Mouse (Mus musculus): ENCODE results near the gene Tmem132a.

DNA sequence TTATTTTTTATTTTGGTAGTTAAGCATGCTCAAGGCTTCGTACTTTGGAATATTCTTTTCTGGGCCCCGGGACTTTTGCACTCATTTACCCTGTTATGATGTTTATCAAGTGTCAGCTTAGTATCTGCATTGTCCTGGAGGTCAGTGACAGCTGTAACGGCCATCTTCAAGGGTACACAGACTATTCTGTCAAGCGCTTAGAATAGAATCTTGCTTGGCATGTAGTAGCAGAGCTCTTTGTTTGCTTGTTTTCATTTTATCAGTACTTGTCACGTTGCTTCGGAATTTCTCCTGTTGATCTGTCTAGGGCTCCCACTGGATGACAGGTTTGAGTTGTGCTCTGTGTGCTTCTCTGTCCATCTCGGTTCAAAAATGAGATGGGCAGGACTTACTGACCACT, 27.1 kb upstream of the Tmem132a start:
- TF ChIP-seq EP300 (IDR thresholded peaks at IDR 0.05; ENCODE audit: insufficient read depth, low read depth, low read length) (no peak), CTCF (IDR thresholded peaks at IDR 0.05; ENCODE audit: low read depth, low read length) (no peak)

Data from ES-Bruce4 (cell line).